Mouse (Mus musculus) lung, embryonic 14.5 days (tissue): ENCODE data around the gene Olfr1506. TPM values are rescaled to one million over a fixed set of nuclear protein-coding genes. Genes with fewer than 3 reads are reported as not detected.
"Not testable (repeated sequence)": the region's sequence is repeated elsewhere in the genome, so short reads cannot be mapped to it uniquely, and the experiment has no call there.

Source experiments
- ATAC-seq: fragments of 200-750 bp; cut with Nextera tagmentation; 2 replicates; pipeline ENCODE4 v1.8.0; 2017; ENCODE audit warnings: mild to moderate bottlenecking, moderate TSS enrichment, moderate library complexity; ENCODE audit not compliant: insufficient read depth
- DNase-seq: peaks from one replicate; pipeline ENCODE4 v3.0.0-alpha.2; 2015
- H3K27ac ChIP-seq: fragments of 300-500 bp; sonication (generic); 2 replicates; pipeline ENCODE4 v1.5.1; 2014; ENCODE audit warnings: low read depth, mild to moderate bottlenecking, moderate library complexity
- H3K27me3 ChIP-seq: fragments of 300-500 bp; sonication (generic); 2 replicates; pipeline ENCODE4 v1.6.1; 2014; ENCODE audit warnings: low read length, control low read depth; ENCODE audit not compliant: insufficient read depth
- H3K36me3 ChIP-seq: fragments of 300-500 bp; sonication (generic); 2 replicates; pipeline ENCODE4 v1.6.1; 2014; ENCODE audit warnings: control low read depth; ENCODE audit not compliant: insufficient read depth
- H3K4me1 ChIP-seq: fragments of 300-500 bp; sonication (generic); 2 replicates; pipeline ENCODE4 v1.6.1; 2014; ENCODE audit warnings: antibody characterized with exemption, control low read depth; ENCODE audit not compliant: insufficient read depth
- H3K4me2 ChIP-seq: fragments of 300-500 bp; sonication (generic); 2 replicates; pipeline ENCODE4 v1.6.1; 2014; ENCODE audit warnings: mild to moderate bottlenecking
- H3K4me3 ChIP-seq: fragments of 300-500 bp; sonication (generic); 2 replicates; pipeline ENCODE4 v1.5.1; 2014; ENCODE audit warnings: low read depth, low read length
- H3K9ac ChIP-seq: fragments of 300-500 bp; sonication (generic); 2 replicates; pipeline ENCODE4 v1.6.1; 2014
- H3K9me3 ChIP-seq: fragments of 300-500 bp; sonication (generic); 2 replicates; pipeline ENCODE4 v1.6.1; 2016; ENCODE audit warnings: low read depth, low read length, control low read depth
- CTCF ChIP-seq: IDR thresholded peaks from 2 replicates; pipeline ENCODE4 v1.5.1; 2016; ENCODE audit warnings: antibody characterized with exemption, low read depth
- WGBS: fragments of 180-500 bp; shearing (Covaris S2); extraction: QIAGEN DNeasy Blood & Tissue Kit; methylation state at CpG from one replicate; pipeline ENCODE4 v1.1.7; 2014; 5-methylcytosine and 5-hydroxymethylcytosine counted together
- polyA plus RNA-seq: library from polyadenylated mRNA; unstranded; fragments of >200 nt; fragmentation: Nextera tagmentation; extraction: Ambion mirVana; gene quantifications from 2 replicates; pipeline ENCODE4 v1.2.1, GENCODE M21; 2014

The Olfr1506 gene
- not detected in 2 replicates for polyA plus RNA-seq

DNA sequence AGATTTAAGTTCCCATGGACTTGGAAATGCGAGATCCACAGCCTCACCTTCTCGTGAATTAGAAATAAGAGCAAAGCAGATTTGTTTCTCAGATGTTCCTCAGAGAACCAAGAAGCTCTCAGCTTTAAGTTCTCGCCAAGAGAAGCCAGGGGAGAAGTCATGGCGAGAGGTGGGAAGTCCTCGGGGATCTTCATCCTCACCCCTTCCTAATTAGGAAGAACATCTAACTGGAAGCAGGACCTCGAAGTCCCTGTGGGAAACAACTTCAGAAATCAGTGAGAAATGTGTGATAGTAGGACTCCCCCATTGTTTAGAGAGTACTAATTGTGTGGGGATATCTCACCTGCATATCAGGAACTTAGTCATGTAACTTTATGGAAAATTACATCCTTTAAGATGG is at the start of gene Olfr1506:
Gene Olfr1506 (minus strand): TSS at position 101 of the 400 bp plus-strand sequence.
- not testable (repeated sequence) for H3K4me1 ChIP-seq, H3K9me3 ChIP-seq, H3K36me3 ChIP-seq, H3K4me2 ChIP-seq, DNase-seq, ATAC-seq, H3K9ac ChIP-seq, H3K27me3 ChIP-seq, H3K4me3 ChIP-seq, H3K27ac ChIP-seq
- no CpG with 5 or more reads among the region's 6 CpGs for WGBS

- ATAC-seq: no peak
- no peak within 1 kb of the TSS for H3K4me3 ChIP-seq
- no peaks in the 10 kb centered on the region for H3K27me3 ChIP-seq
- 84% methylated on average over 2 of the region's 2 CpGs for WGBS
- TF ChIP-seq CTCF: no peak
- no peaks in the 10 kb centered on the region for H3K4me1 ChIP-seq
- no peak within 1 kb of the TSS for H3K4me2 ChIP-seq
- no peaks in the 10 kb centered on the region for H3K9me3 ChIP-seq
- no peak within 1 kb of the TSS for H3K9ac ChIP-seq
- H3K27ac ChIP-seq: no peak within 1 kb of the TSS
- H3K36me3 ChIP-seq: no peaks in the 10 kb centered on the region
- no peak for DNase-seq
Measured at GRCm38 (mm10) chr2:90270932-90271331, 46.6 kb upstream of the Olfr1506 start, which contains the start of gene Olfr1271. Gene Olfr1271, minus strand, starts transcription at chr2:90271032.

DNA sequence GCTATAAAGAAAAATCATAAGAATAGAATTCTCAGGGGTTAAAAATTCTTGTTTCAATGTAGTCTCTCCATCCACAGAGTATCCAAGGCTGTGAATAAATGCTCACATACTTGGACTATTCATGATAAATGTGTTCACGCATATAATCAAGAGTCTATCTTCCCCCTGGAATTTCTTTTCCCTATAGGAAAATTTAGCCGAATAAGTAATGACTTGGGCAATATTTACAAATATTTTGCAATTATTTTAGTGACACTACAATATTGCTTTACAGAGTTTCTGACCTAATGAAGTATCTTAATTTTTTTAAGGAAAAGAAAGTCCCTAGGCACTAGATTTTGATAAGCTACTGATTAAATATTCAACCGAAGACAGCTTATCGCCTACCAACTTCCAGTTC is 33.2 kb upstream of the Olfr1506 start, which contains the start of gene Olfr142:
Gene Olfr142 (minus strand): TSS at position 101 of the 400 bp plus-strand sequence.
- ATAC-seq (no peak), DNase-seq (no peak)
- Histone ChIP-seq H3K27ac (no peak within 1 kb of the TSS), H3K4me2 (no peak within 1 kb of the TSS), H3K4me3 (no peak within 1 kb of the TSS), H3K36me3 (no peaks in the 10 kb centered on the region), H3K9me3 (no peaks in the 10 kb centered on the region), H3K9ac (no peak within 1 kb of the TSS), H3K4me1 (no peaks in the 10 kb centered on the region), H3K27me3 (no peaks in the 10 kb centered on the region)
- TF ChIP-seq CTCF: no peak
- 90% methylated on average over 4 of the region's 4 CpGs for WGBS

DNA sequence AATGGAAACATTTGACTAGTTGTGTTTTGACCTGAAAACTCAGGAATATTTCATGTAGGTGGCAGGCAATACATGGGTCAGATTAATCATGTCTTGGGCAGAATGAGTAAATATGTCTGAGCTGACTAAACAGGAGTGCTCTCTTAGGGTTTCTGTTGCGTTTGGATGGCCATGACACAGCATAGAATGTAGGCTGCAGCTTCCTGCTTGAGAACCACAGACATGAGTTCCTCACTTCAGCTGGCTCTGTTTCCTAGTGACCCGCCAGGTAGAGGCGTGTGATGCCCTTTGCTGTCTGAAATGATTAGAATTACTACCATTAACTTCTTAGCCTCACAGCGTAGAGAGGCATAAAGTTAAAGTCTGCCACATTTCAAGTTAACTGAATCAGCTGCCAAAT is 24.7 kb downstream of the Olfr1506 start:
- H3K9me3 ChIP-seq, H3K9ac ChIP-seq, H3K4me3 ChIP-seq, H3K27me3 ChIP-seq, H3K4me1 ChIP-seq, ATAC-seq, H3K36me3 ChIP-seq, DNase-seq, H3K4me2 ChIP-seq, H3K27ac ChIP-seq: not testable (repeated sequence)
- WGBS: no CpG with 5 or more reads among the region's 4 CpGs

GRCm38 (mm10) chr2:90195285-90195684 is 29.0 kb downstream of the Olfr1506 start:
- not testable (repeated sequence) for ATAC-seq, H3K4me2 ChIP-seq, H3K9me3 ChIP-seq, H3K4me1 ChIP-seq, H3K9ac ChIP-seq, H3K27me3 ChIP-seq, H3K4me3 ChIP-seq, H3K27ac ChIP-seq, DNase-seq, H3K36me3 ChIP-seq
- no CpG with 5 or more reads among the region's 6 CpGs for WGBS

- no CpG with 5 or more reads among the region's 3 CpGs for WGBS
- H3K27ac ChIP-seq, DNase-seq, H3K9me3 ChIP-seq, H3K4me1 ChIP-seq, H3K27me3 ChIP-seq, H3K9ac ChIP-seq, H3K36me3 ChIP-seq, H3K4me2 ChIP-seq, H3K4me3 ChIP-seq: not testable (repeated sequence)
- peak; percentile 35; the same call in 1 of the 2 replicates for ATAC-seq
Measured at GRCm38 (mm10) chr2:90194750-90195149, 29.5 kb downstream of the Olfr1506 start.

GRCm38 (mm10) chr2:90187082-90187481 is 37.2 kb downstream of the Olfr1506 start:
- not testable (repeated sequence) for DNase-seq, H3K4me3 ChIP-seq, H3K9me3 ChIP-seq, H3K9ac ChIP-seq, ATAC-seq, H3K27ac ChIP-seq, H3K27me3 ChIP-seq, H3K36me3 ChIP-seq, H3K4me1 ChIP-seq, H3K4me2 ChIP-seq
- no CpG with 5 or more reads among the region's 5 CpGs for WGBS

- H3K4me3 ChIP-seq, ATAC-seq, H3K9me3 ChIP-seq, H3K4me1 ChIP-seq, H3K4me2 ChIP-seq, H3K9ac ChIP-seq, H3K27me3 ChIP-seq, H3K36me3 ChIP-seq, DNase-seq, H3K27ac ChIP-seq: not testable (repeated sequence)
- no CpG with 5 or more reads among the region's 4 CpGs for WGBS
Measured at GRCm38 (mm10) chr2:90186082-90186481, 38.2 kb downstream of the Olfr1506 start.

Other genes with a start within 250 kb of the Olfr1506 start
- gene Olfr1261, start 233.3 kb downstream of the Olfr1506 start, polyA plus RNA-seq: not detected in 2 replicates
- not detected in 2 replicates for gene Olfr1262, start 224.3 kb downstream of the Olfr1506 start, polyA plus RNA-seq
- not detected in 2 replicates for gene Olfr1263, start 212.4 kb downstream of the Olfr1506 start, polyA plus RNA-seq
- gene Olfr1264, start 198.9 kb downstream of the Olfr1506 start, polyA plus RNA-seq: not detected in 2 replicates
- not detected in 2 replicates for gene Olfr1265, start 189.2 kb downstream of the Olfr1506 start, polyA plus RNA-seq
- not detected in 2 replicates for gene Olfr140, start 160.9 kb downstream of the Olfr1506 start, polyA plus RNA-seq
- not detected in 2 replicates for gene Olfr1269, start 103.1 kb downstream of the Olfr1506 start, polyA plus RNA-seq
- not detected in 2 replicates for gene Olfr32, start 82.2 kb downstream of the Olfr1506 start, polyA plus RNA-seq
- not detected in 2 replicates for gene Olfr1270, start 71.4 kb downstream of the Olfr1506 start, polyA plus RNA-seq
- gene Olfr142, start 33.1 kb upstream of the Olfr1506 start, polyA plus RNA-seq: not detected in 2 replicates
- gene Olfr1271, start 46.5 kb upstream of the Olfr1506 start, polyA plus RNA-seq: not detected in 2 replicates
- not detected in 2 replicates for gene Olfr1272, start 68.3 kb upstream of the Olfr1506 start, polyA plus RNA-seq
- gene Gm13769, start 97.7 kb upstream of the Olfr1506 start, polyA plus RNA-seq: not detected in 2 replicates
- gene Olfr1274-ps, start 174.2 kb upstream of the Olfr1506 start, polyA plus RNA-seq: not detected in 2 replicates